Comparison of ENCODE assay signal across 27 mouse cellular contexts in genomic region chr5:44207286-44207685, GRCm38 (mm10). TPM values are rescaled to one million over a fixed set of nuclear protein-coding genes. Genes with fewer than 3 reads are reported as not detected.
A peak's percentile ranks its signal among the peaks of the same experiment; 100 is the strongest.
DNase-seq lines count a peak whose midpoint lies in the region; ATAC-seq and TF ChIP-seq lines count a peak whose summit lies in the region.
"Had no signal": no experiment of that assay in that cellular context is flagged by ENCODE, and none has a peak within 500 bp of the region (broad histone marks: within the 10 kb centered on the region; RNA-seq: fewer than 3 reads in every experiment).

No protein-coding gene starts in this region.

- no peak for TF ChIP-seq CTCF in liver, postnatal 0 days (IDR thresholded peaks at IDR 0.05; ENCODE audit: low read depth)
- TF ChIP-seq CTCF in stomach, postnatal 0 days (IDR thresholded peaks at IDR 0.05; ENCODE audit: low read depth) = no peak

- TF ChIP-seq EP300 in liver, postnatal 0 days (IDR thresholded peaks at IDR 0.05; ENCODE audit: low read depth) = peak; percentile 93
- TF ChIP-seq EP300 in stomach, postnatal 0 days (optimal IDR thresholded peaks at IDR 0.05) = no peak

- H3K36me3 ChIP-seq in midbrain, embryonic 10.5 days = peaks cover 33% of the 10 kb centered on the region
- no peaks in the 10 kb centered on the region; the same call in 1 of the 2 replicates for H3K36me3 ChIP-seq in midbrain, embryonic 13.5 days
- H3K36me3 ChIP-seq in liver, embryonic 12.5 days = peaks cover 71% of the 10 kb centered on the region
- peaks cover 43% of the 10 kb centered on the region for H3K36me3 ChIP-seq in liver, postnatal 0 days (replicated peaks; ENCODE audit: insufficient read depth, low read length)
- no peaks in the 10 kb centered on the region for H3K36me3 ChIP-seq in stomach, postnatal 0 days (ENCODE audit: control insufficient read depth, insufficient read depth, low read length)
- H3K36me3 ChIP-seq: intestine, embryonic 15.5 days; neural tube, embryonic 12.5 days had no signal

- 88% methylated on average over 4 of the region's 4 CpGs for WGBS in midbrain, embryonic 10.5 days
- 90% methylated on average over 4 of the region's 4 CpGs for WGBS in midbrain, embryonic 13.5 days
- 46% methylated on average over 4 of the region's 4 CpGs for WGBS in liver, embryonic 12.5 days (ENCODE audit: insufficient replicate concordance)
- 63% methylated on average over 4 of the region's 4 CpGs for WGBS in liver, postnatal 0 days (ENCODE audit: insufficient replicate concordance)
- 90% methylated on average over 4 of the region's 4 CpGs for WGBS in stomach, postnatal 0 days

- H3K9ac ChIP-seq in midbrain, embryonic 13.5 days (replicated peaks) = no peak overlapping the region
- H3K9ac ChIP-seq in liver, embryonic 12.5 days = peak overlapping the region; percentile 41; the same call in 1 of the 2 replicates
- no peak overlapping the region for H3K9ac ChIP-seq in liver, postnatal 0 days (replicated peaks)
- H3K9ac ChIP-seq in stomach, postnatal 0 days (ENCODE audit: low read length) = no peak overlapping the region
- H3K9ac ChIP-seq: heart, embryonic 13.5 days; intestine, embryonic 15.5 days; limb, embryonic 13.5 days; neural tube, embryonic 12.5 days had no signal

- ATAC-seq in midbrain, embryonic 13.5 days = no peak
- ATAC-seq in liver, embryonic 12.5 days = peak; percentile 64
- 0 out of 2 replicates have a peak, but pooled peaks have one; percentile 22 for ATAC-seq in liver, postnatal 0 days
- no peak for ATAC-seq in stomach, postnatal 0 days (ENCODE audit: low FRiP score, low TSS enrichment)
- ATAC-seq: forebrain, embryonic 14.5 days; hindbrain, embryonic 16.5 days; intestine, embryonic 15.5 days had no signal

- no peak overlapping the region for H3K4me3 ChIP-seq in midbrain, embryonic 10.5 days
- no peak overlapping the region for H3K4me3 ChIP-seq in midbrain, embryonic 13.5 days (replicated peaks)
- no peak overlapping the region for H3K4me3 ChIP-seq in liver, embryonic 12.5 days
- H3K4me3 ChIP-seq in liver, postnatal 0 days (ENCODE audit: low read depth, low read length) = no peak overlapping the region
- H3K4me3 ChIP-seq in stomach, postnatal 0 days (ENCODE audit: low read depth, low read length) = no peak overlapping the region
- H3K4me3 ChIP-seq: gastrocnemius, adult 2 months; heart, embryonic 13.5 days; intestine, embryonic 15.5 days; limb, embryonic 13.5 days; myocyte; neural tube, embryonic 12.5 days had no signal

- no peak overlapping the region for H3K27ac ChIP-seq in midbrain, embryonic 10.5 days (replicated peaks)
- H3K27ac ChIP-seq in midbrain, embryonic 13.5 days = no peak overlapping the region
- peak overlapping the region; percentile 73 for H3K27ac ChIP-seq in liver, embryonic 12.5 days
- 0 out of 2 replicates have a peak overlapping the region, but pooled peaks have one; percentile 19 for H3K27ac ChIP-seq in liver, postnatal 0 days (ENCODE audit: low read depth)
- H3K27ac ChIP-seq in stomach, postnatal 0 days (replicated peaks) = no peak overlapping the region
- H3K27ac ChIP-seq: gastrocnemius, adult 2 months; heart, embryonic 13.5 days; intestine, embryonic 15.5 days; limb, embryonic 13.5 days; macrophage; neural tube, embryonic 12.5 days had no signal

- no peaks in the 10 kb centered on the region for H3K27me3 ChIP-seq in midbrain, embryonic 10.5 days (ENCODE audit: low read depth, poor library complexity, severe bottlenecking)
- no peaks in the 10 kb centered on the region for H3K27me3 ChIP-seq in midbrain, embryonic 13.5 days
- H3K27me3 ChIP-seq in liver, embryonic 12.5 days (replicated peaks) = no peaks in the 10 kb centered on the region
- H3K27me3 ChIP-seq in liver, postnatal 0 days (ENCODE audit: insufficient read depth, low read length) = no peaks in the 10 kb centered on the region
- H3K27me3 ChIP-seq in stomach, postnatal 0 days (ENCODE audit: control insufficient read depth, insufficient read depth, low read length) = no peaks in the 10 kb centered on the region
- H3K27me3 ChIP-seq: heart, embryonic 13.5 days; intestine, embryonic 15.5 days; limb, embryonic 13.5 days; neural tube, embryonic 12.5 days had no signal

- H3K4me1 ChIP-seq in midbrain, embryonic 10.5 days = no peaks in the 10 kb centered on the region
- no peaks in the 10 kb centered on the region for H3K4me1 ChIP-seq in midbrain, embryonic 13.5 days (replicated peaks)
- H3K4me1 ChIP-seq in liver, embryonic 12.5 days = peaks cover 84% of the 10 kb centered on the region
- H3K4me1 ChIP-seq in liver, postnatal 0 days (ENCODE audit: insufficient read depth) = peaks cover 15% of the 10 kb centered on the region
- no peaks in the 10 kb centered on the region for H3K4me1 ChIP-seq in stomach, postnatal 0 days (replicated peaks; ENCODE audit: control insufficient read depth, insufficient read depth)
- H3K4me1 ChIP-seq: heart, embryonic 13.5 days; intestine, embryonic 15.5 days; limb, embryonic 13.5 days; neural tube, embryonic 12.5 days had no signal

- peak; percentile 3 for DNase-seq in midbrain, embryonic 10.5 days (ENCODE audit: low spot score)
- DNase-seq in liver, postnatal 0 days = no peak
- no peak for DNase-seq in layer of hippocampus, adult 18-20 months (ENCODE audit: low spot score in 2 of 2)
- no peak for DNase-seq in stomach, postnatal 0 days (ENCODE audit: low spot score)
- DNase-seq in frontal cortex, postnatal 25 days (ENCODE audit: low spot score in 2 of 2) = no peak
- DNase-seq: adrenal gland, postnatal 14 days; cerebellum, adult 11-12 months; cerebellum, adult 9-11 months; gastrocnemius, adult 2 months; heart, postnatal 10 days; lung, adult 2 months; lung, postnatal 10 days; right cerebral cortex, adult 18-20 months; spleen, adult 18-20 months; thymus, adult 18-20 months; thymus, postnatal 25 days had no signal

- no peaks in the 10 kb centered on the region for H3K9me3 ChIP-seq in midbrain, embryonic 10.5 days (replicated peaks)
- no peaks in the 10 kb centered on the region for H3K9me3 ChIP-seq in midbrain, embryonic 13.5 days
- H3K9me3 ChIP-seq in liver, embryonic 12.5 days (replicated peaks) = no peaks in the 10 kb centered on the region
- H3K9me3 ChIP-seq in liver, postnatal 0 days (ENCODE audit: low read length) = no peaks in the 10 kb centered on the region
- H3K9me3 ChIP-seq in stomach, postnatal 0 days (ENCODE audit: control insufficient read depth, low read length) = no peaks in the 10 kb centered on the region
- H3K9me3 ChIP-seq: heart, embryonic 13.5 days; intestine, embryonic 15.5 days; limb, embryonic 13.5 days; neural tube, embryonic 12.5 days had no signal

- no peak overlapping the region for H3K4me2 ChIP-seq in midbrain, embryonic 13.5 days (replicated peaks)
- H3K4me2 ChIP-seq in liver, embryonic 12.5 days = peak overlapping the region; percentile 45
- peak overlapping the region; percentile 24; the same call in 1 of the 2 replicates for H3K4me2 ChIP-seq in liver, postnatal 0 days (ENCODE audit: low read depth, low read length)
- no peak overlapping the region for H3K4me2 ChIP-seq in stomach, postnatal 0 days (replicated peaks; ENCODE audit: low read depth)
- H3K4me2 ChIP-seq: heart, embryonic 13.5 days; intestine, embryonic 15.5 days; limb, embryonic 13.5 days; midbrain, embryonic 11.5 days; neural tube, embryonic 12.5 days had no signal

RNA-seq across cellular contexts. Expression of gene Tapt1, which starts 19.1 kb away (rescaled TPM):
- polyA plus RNA-seq in midbrain, embryonic 10.5 days (2016; fragmentation: Nextera tagmentation; extraction: Ambion mirVana) = 22.9 and 25.0 TPM in 2 replicates
- polyA plus RNA-seq in midbrain, embryonic 13.5 days (2015; fragmentation: Nextera tagmentation; extraction: Ambion mirVana) = 25.6 and 28.5 TPM in 2 replicates
- 46.0 and 48.3 TPM in 2 replicates for polyA plus RNA-seq in liver, embryonic 12.5 days (2016; fragmentation: Nextera tagmentation; extraction: Ambion mirVana)
- polyA plus RNA-seq in liver, postnatal 0 days (2015; fragmentation: Nextera tagmentation; extraction: Ambion mirVana) = 29.8 and 33.3 TPM in 2 replicates
- 10 to 100 TPM; 41.2 to 43.8 TPM for total RNA-seq in layer of hippocampus, adult 18-20 months (2021)
- polyA plus RNA-seq in stomach, postnatal 0 days (2015; fragmentation: Nextera tagmentation; extraction: Ambion mirVana) = 17.2 and 18.1 TPM in 2 replicates

Comparison
In these comparisons a context has a peak if more than half of its experiments do, and no peak if none do; other contexts are left out.
1. H3K27ac ChIP-seq: peak in liver, embryonic 12.5 days (single experiment) and liver, postnatal 0 days (single experiment); none in midbrain, embryonic 10.5 days (single experiment), midbrain, embryonic 13.5 days (single experiment) and stomach, postnatal 0 days (single experiment).
2. ATAC-seq: peak in liver, embryonic 12.5 days (single experiment) and liver, postnatal 0 days (single experiment); none in midbrain, embryonic 13.5 days (single experiment) and stomach, postnatal 0 days (single experiment).
3. H3K4me2 ChIP-seq: peak in liver, embryonic 12.5 days (single experiment) and liver, postnatal 0 days (single experiment); none in midbrain, embryonic 13.5 days (single experiment) and stomach, postnatal 0 days (single experiment).